Mouse (Mus musculus) midbrain, embryonic 15.5 days (tissue): Measurements from ENCODE around the gene Kat8. TPM values are rescaled to one million over a fixed set of nuclear protein-coding genes. Genes with fewer than 3 reads are reported as not detected.

Experiments used
- polyA plus RNA-seq: library from polyadenylated mRNA; unstranded; fragments of >200 nt; fragmentation: Nextera tagmentation; extraction: Ambion mirVana; gene quantifications from 2 replicates; pipeline ENCODE4 v1.2.1, GENCODE M21; 2015

Kat8 gene
- polyA plus RNA-seq, 1 experiment from 2014 or later = 50.7 TPM

Other genes with a start within 250 kb of the Kat8 start
- 52.9 and 59.2 TPM in 2 replicates for gene Bcl7c, start 203.6 kb upstream of the Kat8 start, polyA plus RNA-seq
- 3.7 and 3.8 TPM in 2 replicates for gene Ctf1, start 199.8 kb upstream of the Kat8 start, polyA plus RNA-seq
- 0.12 and 0.15 TPM in 2 replicates for gene Ctf2, start 180.3 kb upstream of the Kat8 start, polyA plus RNA-seq
- gene Fbxl19, start 168.0 kb upstream of the Kat8 start, polyA plus RNA-seq = 10.8 and 12.1 TPM in 2 replicates
- gene Orai3, start 142.7 kb upstream of the Kat8 start, polyA plus RNA-seq = 8.1 and 9.8 TPM in 2 replicates
- gene Setd1a, start 135.8 kb upstream of the Kat8 start, polyA plus RNA-seq = 21.5 and 21.6 TPM in 2 replicates
- not detected in 2 replicates for gene Gm49388, start 126.9 kb upstream of the Kat8 start, polyA plus RNA-seq
- 8.9 and 10.2 TPM in 2 replicates for gene Hsd3b7, start 111.9 kb upstream of the Kat8 start, polyA plus RNA-seq
- 19.5 and 21.8 TPM in 2 replicates for gene Stx4a, start 88.2 kb upstream of the Kat8 start, polyA plus RNA-seq
- gene Stx1b, start 88.0 kb upstream of the Kat8 start, polyA plus RNA-seq = 70.0 and 72.9 TPM in 2 replicates
- 10.6 and 11.4 TPM in 2 replicates for gene Zfp646, start 36.3 kb upstream of the Kat8 start, polyA plus RNA-seq
- 46.8 and 48.1 TPM in 2 replicates for gene Zfp668, start 35.7 kb upstream of the Kat8 start, polyA plus RNA-seq
- 1.2 and 1.3 TPM in 2 replicates for gene Prss53, start 21.5 kb upstream of the Kat8 start, polyA plus RNA-seq
- gene Gm21974, start 17.1 kb upstream of the Kat8 start, polyA plus RNA-seq = not detected in 2 replicates
- 52.9 and 58.8 TPM in 2 replicates for gene Vkorc1, start 16.9 kb upstream of the Kat8 start, polyA plus RNA-seq
- gene Bckdk, start 8.4 kb upstream of the Kat8 start, polyA plus RNA-seq = 61.3 and 66.6 TPM in 2 replicates
- 0.29 and 0.35 TPM in 2 replicates for gene Prss8, start 17.6 kb downstream of the Kat8 start, polyA plus RNA-seq
- gene Prss36, start 34.2 kb downstream of the Kat8 start, polyA plus RNA-seq = 10.4 and 15.5 TPM in 2 replicates
- gene Fus, start 54.9 kb downstream of the Kat8 start, polyA plus RNA-seq = 380 and 381 TPM in 2 replicates
- 6.5 and 7.9 TPM in 2 replicates for gene Pycard, start 81.4 kb downstream of the Kat8 start, polyA plus RNA-seq
- 0.10 TPM in 1 of 2 replicates, not detected in the other for gene Trim72, start 91.4 kb downstream of the Kat8 start, polyA plus RNA-seq
- 1.3 and 1.4 TPM in 2 replicates for gene Itgam, start 150.1 kb downstream of the Kat8 start, polyA plus RNA-seq
- not detected in 2 replicates for gene Gm49368, start 150.2 kb downstream of the Kat8 start, polyA plus RNA-seq
- 0.04 and 0.08 TPM in 2 replicates for gene Itgax, start 217.0 kb downstream of the Kat8 start, polyA plus RNA-seq
- gene Itgad, start 241.9 kb downstream of the Kat8 start, polyA plus RNA-seq = not detected in 2 replicates